Comparison of ENCODE assay signal across 28 mouse cellular contexts in genomic region chr15:91642682-91643306, GRCm38 (mm10). TPM values are rescaled to one million over a fixed set of nuclear protein-coding genes. Genes with fewer than 3 reads are reported as not detected.
A peak's percentile ranks its signal among the peaks of the same experiment; 100 is the strongest.
DNase-seq lines count a peak whose midpoint lies in the region; ATAC-seq and TF ChIP-seq lines count a peak whose summit lies in the region.
"Had no signal": no experiment of that assay in that cellular context is flagged by ENCODE, and none has a peak within 500 bp of the region (broad histone marks: within the 10 kb centered on the region; RNA-seq: fewer than 3 reads in every experiment).

No protein-coding gene starts in this region.

- H3K9me3 ChIP-seq in lung, embryonic 15.5 days = no peaks in the 10 kb centered on the region
- no peaks in the 10 kb centered on the region for H3K9me3 ChIP-seq in intestine, postnatal 0 days (ENCODE audit: control insufficient read depth)
- no peaks in the 10 kb centered on the region for H3K9me3 ChIP-seq in lung, postnatal 0 days (ENCODE audit: low read length)
- H3K9me3 ChIP-seq in stomach, embryonic 16.5 days (replicated peaks; ENCODE audit: control insufficient read depth, low read length) = no peaks in the 10 kb centered on the region
- H3K9me3 ChIP-seq: embryonic facial prominence, embryonic 13.5 days; forebrain, embryonic 10.5 days; forebrain, embryonic 15.5 days; hindbrain, embryonic 13.5 days; midbrain, embryonic 13.5 days; neural tube, embryonic 13.5 days had no signal

- no peak overlapping the region for H3K4me2 ChIP-seq in lung, embryonic 15.5 days
- H3K4me2 ChIP-seq in intestine, postnatal 0 days (replicated peaks; ENCODE audit: low read depth) = no peak overlapping the region
- H3K4me2 ChIP-seq in lung, postnatal 0 days (replicated peaks; ENCODE audit: low read depth, low read length) = 0 out of 2 replicates have a peak overlapping the region, but pooled peaks have one; percentile 8
- no peak overlapping the region for H3K4me2 ChIP-seq in stomach, embryonic 16.5 days (ENCODE audit: low read depth, low read length)
- H3K4me2 ChIP-seq: embryonic facial prominence, embryonic 13.5 days; forebrain, embryonic 15.5 days; heart, embryonic 11.5 days; hindbrain, embryonic 13.5 days; liver, embryonic 11.5 days; midbrain, embryonic 13.5 days; neural tube, embryonic 13.5 days had no signal

- no peak for DNase-seq in lung, postnatal 10 days
- peak; percentile 90 for DNase-seq in lung, postnatal 0 days (ENCODE audit: low spot score)
- DNase-seq in heart, postnatal 4 days = no peak
- DNase-seq in cerebellum, adult 9-11 months = no peak
- DNase-seq: adrenal gland, adult 8-10 months; cerebellum, adult 11-12 months; cerebellum, postnatal 10 days; gastrocnemius, postnatal 25 days; heart, adult 11 months; heart, postnatal 36 days; kidney, adult 18-20 months; layer of hippocampus, postnatal 36 days; thymus, adult 2 months; thymus, postnatal 4 days had no signal

- H3K36me3 ChIP-seq in lung, embryonic 15.5 days = no peaks in the 10 kb centered on the region
- no peaks in the 10 kb centered on the region for H3K36me3 ChIP-seq in intestine, postnatal 0 days (ENCODE audit: control insufficient read depth, insufficient read depth)
- H3K36me3 ChIP-seq in lung, postnatal 0 days (ENCODE audit: insufficient read depth, low read length) = no peaks in the 10 kb centered on the region
- no peaks in the 10 kb centered on the region for H3K36me3 ChIP-seq in stomach, embryonic 16.5 days (ENCODE audit: control insufficient read depth, insufficient read depth, low read length)
- H3K36me3 ChIP-seq: embryonic facial prominence, embryonic 13.5 days; forebrain, embryonic 10.5 days; forebrain, embryonic 15.5 days; hindbrain, embryonic 13.5 days; midbrain, embryonic 13.5 days; neural tube, embryonic 13.5 days had no signal

- ATAC-seq in lung, embryonic 15.5 days (ENCODE audit: borderline replicate concordance, extremely low read depth, low FRiP score, low TSS enrichment) = peak; percentile 65; the same call in 1 of the 2 replicates
- peak; percentile 93 for ATAC-seq in intestine, postnatal 0 days
- peak; percentile 94 for ATAC-seq in lung, postnatal 0 days
- ATAC-seq in stomach, embryonic 16.5 days (ENCODE audit: insufficient read depth, low FRiP score) = peak; percentile 90; the same call in 1 of the 2 replicates
- no peak for ATAC-seq in megakaryocyte, adult 5-6 weeks (ENCODE audit: poor library complexity, severe bottlenecking)
- ATAC-seq: activated CD4-positive, CD25-positive, alpha-beta regulatory T cell, adult 4 months; forebrain, embryonic 15.5 days; midbrain, embryonic 13.5 days had no signal

- no peak for TF ChIP-seq CTCF in intestine, postnatal 0 days (IDR thresholded peaks at IDR 0.05; ENCODE audit: low read depth)
- no peak for TF ChIP-seq CTCF in lung, postnatal 0 days (IDR thresholded peaks at IDR 0.05)

- no peak overlapping the region for H3K9ac ChIP-seq in lung, embryonic 15.5 days
- no peak overlapping the region for H3K9ac ChIP-seq in intestine, postnatal 0 days (ENCODE audit: low read depth, low read length)
- no peak overlapping the region for H3K9ac ChIP-seq in lung, postnatal 0 days (replicated peaks; ENCODE audit: low read depth)
- H3K9ac ChIP-seq in stomach, embryonic 16.5 days (ENCODE audit: low read length) = no peak overlapping the region
- H3K9ac ChIP-seq: embryonic facial prominence, embryonic 13.5 days; forebrain, embryonic 15.5 days; hindbrain, embryonic 13.5 days; midbrain, embryonic 13.5 days; neural tube, embryonic 13.5 days had no signal

- H3K27me3 ChIP-seq in lung, embryonic 15.5 days = no peaks in the 10 kb centered on the region
- no peaks in the 10 kb centered on the region for H3K27me3 ChIP-seq in intestine, postnatal 0 days (replicated peaks; ENCODE audit: control insufficient read depth, insufficient read depth, low read length)
- no peaks in the 10 kb centered on the region for H3K27me3 ChIP-seq in lung, postnatal 0 days (replicated peaks; ENCODE audit: insufficient read depth, low read length)
- H3K27me3 ChIP-seq in stomach, embryonic 16.5 days (ENCODE audit: control insufficient read depth, insufficient read depth, low read length) = no peaks in the 10 kb centered on the region
- H3K27me3 ChIP-seq: CH12.LX; embryonic facial prominence, embryonic 13.5 days; forebrain, embryonic 15.5 days; hindbrain, embryonic 13.5 days; midbrain, embryonic 13.5 days; neural tube, embryonic 13.5 days had no signal

- H3K4me1 ChIP-seq in lung, embryonic 15.5 days = no peaks in the 10 kb centered on the region
- no peaks in the 10 kb centered on the region for H3K4me1 ChIP-seq in intestine, postnatal 0 days (replicated peaks; ENCODE audit: control insufficient read depth, insufficient read depth, low read length)
- no peaks in the 10 kb centered on the region; the same call in 1 of the 2 replicates for H3K4me1 ChIP-seq in lung, postnatal 0 days (ENCODE audit: insufficient read depth, low read depth, low read length)
- no peaks in the 10 kb centered on the region for H3K4me1 ChIP-seq in stomach, embryonic 16.5 days (ENCODE audit: control insufficient read depth, insufficient read depth, low read length)
- H3K4me1 ChIP-seq: embryonic facial prominence, embryonic 13.5 days; forebrain, embryonic 10.5 days; forebrain, embryonic 15.5 days; hindbrain, embryonic 13.5 days; midbrain, embryonic 13.5 days; neural tube, embryonic 13.5 days had no signal

- peak; percentile 98 for TF ChIP-seq EP300 in lung, postnatal 0 days (IDR thresholded peaks at IDR 0.05)

- WGBS in lung, embryonic 15.5 days = 48% methylated on average over 9 of the region's 9 CpGs
- 31% methylated on average over 9 of the region's 9 CpGs for WGBS in intestine, postnatal 0 days
- WGBS in lung, postnatal 0 days = 39% methylated on average over 9 of the region's 9 CpGs
- WGBS in stomach, embryonic 16.5 days = 40% methylated on average over 9 of the region's 9 CpGs

- H3K4me3 ChIP-seq in lung, embryonic 15.5 days = no peak overlapping the region
- H3K4me3 ChIP-seq in intestine, postnatal 0 days (ENCODE audit: low read depth, low read length) = no peak overlapping the region
- no peak overlapping the region for H3K4me3 ChIP-seq in lung, postnatal 0 days (ENCODE audit: low read depth, low read length)
- no peak overlapping the region for H3K4me3 ChIP-seq in stomach, embryonic 16.5 days (replicated peaks; ENCODE audit: low read length)
- H3K4me3 ChIP-seq: embryonic facial prominence, embryonic 13.5 days; forebrain, embryonic 10.5 days; forebrain, embryonic 15.5 days; hindbrain, embryonic 13.5 days; midbrain, embryonic 13.5 days; neural tube, embryonic 13.5 days had no signal

- peak overlapping the region; percentile 43 for H3K27ac ChIP-seq in lung, embryonic 15.5 days
- H3K27ac ChIP-seq in intestine, postnatal 0 days (ENCODE audit: low read depth, low read length) = no peak overlapping the region
- H3K27ac ChIP-seq in lung, postnatal 0 days (ENCODE audit: low read length) = peak overlapping the region; percentile 65; the same call in 1 of the 2 replicates
- H3K27ac ChIP-seq in stomach, embryonic 16.5 days (ENCODE audit: low read length) = peak overlapping the region; percentile 69
- H3K27ac ChIP-seq: embryonic facial prominence, embryonic 13.5 days; forebrain, embryonic 10.5 days; forebrain, embryonic 15.5 days; hindbrain, embryonic 13.5 days; midbrain, embryonic 13.5 days; neural tube, embryonic 13.5 days had no signal

RNA-seq across cellular contexts. Expression of gene Lrrk2, which starts 30.2 kb away (rescaled TPM):
- polyA plus RNA-seq in lung, embryonic 15.5 days (2015; fragmentation: Nextera tagmentation; extraction: Ambion mirVana) = 6.5 and 7.9 TPM in 2 replicates
- 2.5 and 2.6 TPM in 2 replicates for polyA plus RNA-seq in intestine, postnatal 0 days (2015; fragmentation: Nextera tagmentation; extraction: Ambion mirVana)
- polyA plus RNA-seq in lung, postnatal 0 days (2015; fragmentation: Nextera tagmentation; extraction: Ambion mirVana) = 31.6 and 33.9 TPM in 2 replicates
- 4.4 and 6.2 TPM in 2 replicates for polyA plus RNA-seq in stomach, embryonic 16.5 days (2015; fragmentation: Nextera tagmentation; extraction: Ambion mirVana)
- total RNA-seq in megakaryocyte, adult 5-6 weeks (2015) = 69.0 and 92.7 TPM in 2 replicates
- total RNA-seq in megakaryocyte, adult 5-6 weeks (2017) = 80.1 and 87.1 TPM in 2 replicates
- total RNA-seq in heart, postnatal 4 days (2021) = 10 to 100 TPM; 10.3 to 10.4 TPM
- total RNA-seq: CH12.LX had no signal
